Mouse (Mus musculus) stomach, postnatal 0 days (tissue): Measurements from ENCODE around the gene Olfml3. TPM values are rescaled to one million over a fixed set of nuclear protein-coding genes. Genes with fewer than 3 reads are reported as not detected.

Experiments used
- ATAC-seq: fragments of 200-750 bp; cut with Nextera tagmentation; 2 replicates; pipeline ENCODE4 v1.8.0; 2017; ENCODE audit not compliant: low FRiP score, low TSS enrichment
- DNase-seq: peaks from one replicate; pipeline ENCODE4 v3.0.0-alpha.2; 2016; ENCODE audit warnings: low spot score
- H3K27ac ChIP-seq: fragments of 300-500 bp; sonication (generic); replicated peaks from 2 replicates; pipeline ENCODE4 v1.5.1; 2014; ENCODE audit warnings: mild to moderate bottlenecking, control low read depth
- H3K27me3 ChIP-seq: fragments of 300-500 bp; sonication (generic); 2 replicates; pipeline ENCODE4 v1.6.1; 2014; ENCODE audit warnings: low read length; ENCODE audit not compliant: control insufficient read depth, insufficient read depth
- H3K36me3 ChIP-seq: fragments of 300-500 bp; sonication (generic); 2 replicates; pipeline ENCODE4 v1.6.1; 2014; ENCODE audit warnings: low read length, mixed read lengths; ENCODE audit not compliant: control insufficient read depth, insufficient read depth
- H3K4me1 ChIP-seq: fragments of 300-500 bp; sonication (generic); replicated peaks from 2 replicates; pipeline ENCODE4 v1.6.1; 2014; ENCODE audit warnings: antibody characterized with exemption; ENCODE audit not compliant: control insufficient read depth, insufficient read depth
- H3K4me2 ChIP-seq: fragments of 300-500 bp; sonication (generic); replicated peaks from 2 replicates; pipeline ENCODE4 v1.6.1; 2014; ENCODE audit warnings: low read depth, mild to moderate bottlenecking, control low read depth, moderate library complexity
- H3K4me3 ChIP-seq: fragments of 300-500 bp; sonication (generic); 2 replicates; pipeline ENCODE4 v1.5.1; 2014; ENCODE audit warnings: low read depth, low read length, control low read depth
- H3K9ac ChIP-seq: fragments of 300-500 bp; sonication (generic); 2 replicates; pipeline ENCODE4 v1.6.1; 2014; ENCODE audit warnings: mild to moderate bottlenecking, low read length, control low read depth, mixed read lengths
- H3K9me3 ChIP-seq: fragments of 300-500 bp; sonication (generic); 2 replicates; pipeline ENCODE4 v1.6.1; 2016; ENCODE audit warnings: low read length; ENCODE audit not compliant: control insufficient read depth
- CTCF ChIP-seq: IDR thresholded peaks from 2 replicates; pipeline ENCODE4 v1.5.1; 2016; ENCODE audit warnings: antibody characterized with exemption, low read depth, mild to moderate bottlenecking, moderate library complexity
- EP300 ChIP-seq: optimal IDR thresholded peaks from 2 replicates; pipeline ENCODE3; 2016; ENCODE audit warnings: antibody characterized with exemption
- WGBS: fragments of 180-500 bp; shearing (Covaris S2); extraction: QIAGEN DNeasy Blood & Tissue Kit; methylation state at CpG from one replicate; pipeline ENCODE4 v1.1.7; 2014; 5-methylcytosine and 5-hydroxymethylcytosine counted together
- polyA plus RNA-seq: library from polyadenylated mRNA; unstranded; fragments of >200 nt; fragmentation: Nextera tagmentation; extraction: Ambion mirVana; gene quantifications from 2 replicates; pipeline ENCODE4 v1.2.1, GENCODE M21; 2015

Gene Olfml3
- polyA plus RNA-seq, 1 experiment from 2014 or later, result 18.0 TPM

DNA sequence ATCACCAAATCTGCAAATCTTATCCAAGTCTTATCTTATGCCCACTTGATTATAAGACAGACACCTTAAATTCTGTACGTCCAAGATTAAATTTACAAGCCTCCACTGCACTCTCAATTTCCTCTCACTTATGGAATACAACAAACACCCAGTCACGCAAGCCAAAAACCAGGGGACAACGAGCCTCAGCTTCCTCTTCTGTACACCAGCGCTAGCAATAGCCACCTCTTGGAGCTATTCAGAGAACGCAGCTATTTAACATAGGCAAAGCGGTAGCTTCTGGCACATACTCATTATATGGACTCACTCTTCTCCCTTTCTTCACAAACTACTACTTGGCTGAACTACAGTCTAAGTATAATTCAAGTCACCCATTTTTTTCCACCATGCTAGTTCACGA is 41.4 kb upstream of the Olfml3 start:
- DNase-seq, result no peak
- Histone ChIP-seq H3K4me1 (no peaks in the 10 kb centered on the region), H3K36me3 (peaks cover 4% of the 10 kb centered on the region; the same call in 1 of the 2 replicates), H3K27ac (no peak overlapping the region), H3K4me2 (no peak overlapping the region), H3K9ac (no peak overlapping the region), H3K4me3 (no peak overlapping the region), H3K9me3 (no peaks in the 10 kb centered on the region), H3K27me3 (no peaks in the 10 kb centered on the region)
- ATAC-seq, result no peak
- WGBS, result 79% methylated on average over 7 of the region's 7 CpGs
- TF ChIP-seq EP300 (no peak), CTCF (no peak)

DNA sequence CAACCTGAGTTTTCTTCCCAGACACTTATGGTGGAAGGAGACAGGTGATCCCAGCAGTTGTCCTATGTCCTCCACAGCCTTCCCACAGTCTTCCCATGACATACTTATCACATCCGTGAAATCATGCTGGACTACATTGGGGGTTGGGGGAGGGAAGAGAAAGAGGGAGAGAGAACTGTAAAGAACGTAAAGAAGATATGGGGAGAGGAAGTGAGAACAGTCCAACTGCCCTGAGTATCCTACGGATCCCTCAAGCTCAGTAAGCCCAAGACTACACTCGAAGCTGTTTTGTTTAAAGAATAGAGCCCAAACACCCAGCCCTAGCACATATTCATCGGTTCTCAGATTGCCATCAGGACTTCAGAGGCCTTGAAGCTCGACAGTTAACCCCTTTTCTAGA is 40.9 kb upstream of the Olfml3 start:
- no peaks in the 10 kb centered on the region for H3K27me3 ChIP-seq
- 75% methylated on average over 6 of the region's 6 CpGs for WGBS
- ATAC-seq, result no peak

DNA sequence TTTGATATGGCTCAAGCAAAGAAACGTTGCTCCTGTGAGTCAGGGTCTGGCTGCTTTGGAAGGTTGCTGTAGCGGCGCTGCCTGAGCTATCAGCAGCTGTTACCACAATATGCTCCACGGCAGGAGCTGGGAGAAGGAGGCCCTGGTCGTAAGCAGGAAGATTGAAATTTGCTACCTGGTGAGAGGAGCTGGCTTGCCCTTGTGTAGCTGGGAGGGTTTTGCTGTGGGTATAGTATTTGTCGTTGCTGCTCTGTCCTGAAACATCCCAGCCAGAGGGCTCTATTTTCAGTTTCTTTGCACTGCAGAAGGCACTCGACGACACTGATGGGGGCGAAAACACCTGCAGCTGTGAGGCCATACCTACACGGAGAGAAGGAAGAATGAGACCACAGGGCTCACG is 40.1 kb upstream of the Olfml3 start:
- DNase-seq, result no peak
- Histone ChIP-seq H3K4me3 (no peak overlapping the region), H3K4me2 (no peak overlapping the region), H3K36me3 (peaks cover 4% of the 10 kb centered on the region; the same call in 1 of the 2 replicates), H3K9ac (no peak overlapping the region), H3K27me3 (no peaks in the 10 kb centered on the region), H3K9me3 (no peaks in the 10 kb centered on the region), H3K4me1 (no peaks in the 10 kb centered on the region), H3K27ac (no peak overlapping the region)
- no peak for TF ChIP-seq CTCF
- no peak for TF ChIP-seq EP300
- no peak for ATAC-seq
- WGBS, result 84% methylated on average over 11 of the region's 11 CpGs

More for the DNA sequence above, 40.9 kb upstream of the Olfml3 start:
- TF ChIP-seq EP300, result no peak
- TF ChIP-seq CTCF, result no peak
- Histone ChIP-seq H3K27ac (no peak overlapping the region), H3K9ac (no peak overlapping the region), H3K9me3 (no peaks in the 10 kb centered on the region), H3K36me3 (peaks cover 4% of the 10 kb centered on the region; the same call in 1 of the 2 replicates), H3K4me2 (no peak overlapping the region), H3K4me1 (no peaks in the 10 kb centered on the region), H3K4me3 (no peak overlapping the region)
- DNase-seq, result no peak

DNA sequence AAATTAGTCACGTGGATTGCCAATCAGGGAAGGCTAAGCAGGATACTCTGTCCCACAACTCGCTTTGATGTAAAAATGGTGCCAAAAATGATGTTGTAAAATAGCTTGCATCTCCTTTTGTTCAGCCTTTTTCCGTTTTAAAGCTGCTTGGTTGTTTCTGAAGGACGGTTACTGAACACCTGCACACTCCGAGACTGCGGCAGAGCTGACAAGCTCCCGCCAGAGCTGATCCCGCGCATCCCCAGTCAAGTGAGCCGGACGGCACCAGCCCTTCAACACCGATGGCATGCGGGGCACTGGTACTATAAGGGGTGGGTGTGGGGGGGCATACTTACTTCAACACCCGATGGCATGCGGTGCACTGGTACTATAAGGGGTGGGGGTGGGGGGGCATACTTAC is 36.2 kb upstream of the Olfml3 start:
- H3K4me3 ChIP-seq, result no peak overlapping the region
- DNase-seq (no peak), ATAC-seq (no peak)
- no peaks in the 10 kb centered on the region; the same call in 1 of the 2 replicates for H3K4me1 ChIP-seq
- 84% methylated on average over 15 of the region's 15 CpGs for WGBS
- no peak overlapping the region for H3K4me2 ChIP-seq
- H3K27ac ChIP-seq, result no peak overlapping the region
- no peak overlapping the region for H3K9ac ChIP-seq
- no peaks in the 10 kb centered on the region for H3K27me3 ChIP-seq
- peaks cover 4% of the 10 kb centered on the region; the same call in 1 of the 2 replicates for H3K36me3 ChIP-seq
- TF ChIP-seq CTCF (no peak), EP300 (no peak)
- H3K9me3 ChIP-seq, result no peaks in the 10 kb centered on the region

DNA sequence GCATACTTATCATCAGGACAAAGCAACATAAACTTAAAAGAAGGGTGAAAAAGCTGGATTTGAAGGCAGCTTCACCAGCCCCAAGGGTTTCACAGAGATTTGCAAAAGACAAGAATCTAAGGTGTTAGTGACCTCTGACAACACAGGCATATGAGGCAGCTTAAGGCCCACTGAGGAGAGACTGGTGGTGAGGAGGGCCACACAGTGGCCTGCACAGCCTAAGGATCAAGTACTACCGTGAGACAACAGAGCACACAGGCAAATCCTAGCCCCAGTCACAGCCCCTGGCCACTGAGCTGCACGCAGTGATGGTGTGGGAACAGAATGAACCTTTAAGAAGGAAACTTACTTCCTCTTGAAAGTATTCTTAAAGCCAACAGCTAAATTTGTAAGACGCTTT is 35.7 kb upstream of the Olfml3 start:
- no peak for TF ChIP-seq CTCF
- no peak for TF ChIP-seq EP300
- Histone ChIP-seq H3K4me3 (no peak overlapping the region), H3K4me1 (no peaks in the 10 kb centered on the region; the same call in 1 of the 2 replicates), H3K36me3 (peaks cover 4% of the 10 kb centered on the region; the same call in 1 of the 2 replicates), H3K27me3 (no peaks in the 10 kb centered on the region), H3K27ac (no peak overlapping the region), H3K4me2 (no peak overlapping the region), H3K9me3 (no peaks in the 10 kb centered on the region), H3K9ac (no peak overlapping the region)
- 83% methylated on average over 3 of the region's 3 CpGs for WGBS
- ATAC-seq, result no peak
- DNase-seq, result no peak

DNA sequence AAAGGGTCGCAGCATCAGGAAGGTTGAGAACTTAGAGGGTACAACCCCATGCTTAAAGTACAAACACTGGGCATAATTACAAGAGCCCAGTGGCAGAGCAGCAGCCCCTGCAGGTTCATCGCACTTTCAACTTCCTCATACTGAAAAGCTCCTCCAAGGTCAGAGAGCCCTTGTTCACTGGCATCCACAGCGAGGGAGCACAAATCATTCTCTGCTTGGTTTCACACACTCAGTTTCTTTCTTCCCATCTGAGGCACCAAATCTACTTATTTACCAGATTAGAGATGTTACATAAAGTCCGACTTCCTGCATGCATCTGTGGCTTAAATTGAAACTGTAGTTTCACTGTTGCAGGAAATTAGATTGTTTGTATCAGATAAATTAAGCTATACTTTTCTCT is 35.0 kb upstream of the Olfml3 start:
- no peak overlapping the region for H3K4me3 ChIP-seq
- H3K9me3 ChIP-seq, result no peaks in the 10 kb centered on the region
- H3K9ac ChIP-seq, result no peak overlapping the region
- H3K4me1 ChIP-seq, result no peaks in the 10 kb centered on the region; the same call in 1 of the 2 replicates
- H3K4me2 ChIP-seq, result no peak overlapping the region
- no peaks in the 10 kb centered on the region for H3K27me3 ChIP-seq
- no peak for TF ChIP-seq CTCF
- TF ChIP-seq EP300, result no peak
- WGBS, result 64% methylated on average over 4 of the region's 4 CpGs
- DNase-seq, result no peak
- no peak for ATAC-seq
- peaks cover 8% of the 10 kb centered on the region; the same call in 1 of the 2 replicates for H3K36me3 ChIP-seq
- H3K27ac ChIP-seq, result no peak overlapping the region
